Mouse (Mus musculus): ENCODE results near the gene Mthfsl.
"Not testable (repeated sequence)": the region's sequence is repeated elsewhere in the genome, so short reads cannot be mapped to it uniquely, and the experiment has no call there.

GRCm38 (mm10) chr9:88718140-88718539, 2.0 kb downstream of the Mthfsl start:
- not testable (repeated sequence) for TF ChIP-seq CTCF (conservative IDR thresholded peaks at IDR 0.05; ENCODE audit: low read length); NANOG (IDR thresholded peaks at IDR 0.05; ENCODE audit: borderline replicate concordance, low read length)
